Mouse (Mus musculus) kidney, postnatal 10 days (tissue): ENCODE results near the gene Arhgap42.

ENCODE experiments used
- DNase-seq: peaks from one replicate; pipeline ENCODE4 v3.0.0; 2021; ENCODE audit warnings: mixed read lengths

Gene Arhgap42

DNA sequence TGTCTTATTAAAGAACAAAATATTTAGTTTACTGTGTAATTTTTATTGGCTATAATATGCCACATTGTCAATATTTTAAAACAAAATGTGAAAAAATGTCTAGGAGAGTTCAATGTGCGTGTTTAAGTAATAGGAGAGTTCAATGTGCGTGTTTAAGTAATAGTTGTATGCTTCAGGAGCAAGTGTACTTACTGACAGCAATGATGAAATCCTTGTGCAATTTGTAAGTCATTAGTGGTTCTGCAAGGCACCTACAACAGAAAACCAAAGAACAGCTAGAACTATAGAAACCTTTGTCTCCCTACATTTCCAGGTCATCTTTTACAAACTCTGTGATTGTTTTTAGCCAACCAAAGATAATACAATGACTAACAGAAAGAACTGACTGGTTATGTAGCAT lies 223.8 kb downstream of the Arhgap42 start:
- no peak for DNase-seq

DNA sequence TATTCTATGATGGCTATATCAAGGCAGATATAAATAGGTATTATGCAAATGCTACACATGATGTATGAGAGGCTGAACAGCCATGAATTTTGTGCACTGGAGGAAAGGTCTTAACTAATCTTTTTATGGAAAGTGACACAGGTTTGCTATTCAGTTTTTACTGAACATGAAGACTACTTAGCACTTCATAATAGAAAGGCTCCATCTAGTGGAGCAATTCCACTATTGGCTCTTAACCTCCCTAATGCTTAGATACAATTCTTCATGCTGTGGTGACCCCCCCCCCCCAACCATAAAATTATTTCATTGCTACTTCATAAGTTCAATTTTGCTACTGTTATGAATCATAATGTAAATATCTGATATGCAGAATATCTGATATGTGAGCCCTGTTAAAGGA lies 237.7 kb downstream of the Arhgap42 start:
- no peak for DNase-seq

DNA sequence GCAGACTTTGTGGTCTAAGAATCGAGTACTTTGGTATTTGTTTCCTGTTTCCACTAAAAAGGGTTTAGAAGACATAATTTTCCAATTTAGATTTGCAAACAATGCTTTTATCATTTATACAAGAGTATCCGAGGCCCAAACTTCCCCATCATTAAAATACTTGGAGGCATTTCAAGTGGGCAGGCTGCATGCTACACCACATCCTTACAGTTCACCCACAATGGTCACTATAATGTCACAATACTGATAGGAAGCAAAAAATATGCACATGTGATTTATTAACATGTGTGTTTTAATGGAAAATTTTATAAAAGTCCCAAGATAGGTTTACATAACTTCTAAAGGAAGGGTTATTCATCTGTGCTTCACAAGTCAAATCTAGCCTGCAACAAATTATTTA lies 242.4 kb downstream of the Arhgap42 start:
- DNase-seq, result no peak

DNA sequence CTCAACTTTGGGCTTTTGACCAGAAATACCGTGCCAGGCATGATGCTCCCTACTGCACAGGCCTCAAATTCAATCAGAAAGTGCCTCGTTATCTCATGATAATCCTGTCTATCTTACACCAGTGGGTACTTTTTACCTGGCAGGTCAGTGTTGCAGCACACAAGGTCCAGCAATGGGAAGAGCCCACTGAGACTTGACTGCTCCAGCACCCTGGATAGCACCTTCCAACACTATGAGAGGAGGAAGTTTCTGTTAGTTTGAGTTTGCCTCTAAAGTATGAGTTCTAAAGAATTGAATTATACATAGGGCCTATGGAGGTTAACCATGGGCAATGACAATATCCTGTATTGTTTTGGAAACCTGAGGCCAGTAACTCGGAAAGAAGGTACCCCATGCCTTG lies 256.6 kb downstream of the Arhgap42 start:
- DNase-seq, result no peak

DNA sequence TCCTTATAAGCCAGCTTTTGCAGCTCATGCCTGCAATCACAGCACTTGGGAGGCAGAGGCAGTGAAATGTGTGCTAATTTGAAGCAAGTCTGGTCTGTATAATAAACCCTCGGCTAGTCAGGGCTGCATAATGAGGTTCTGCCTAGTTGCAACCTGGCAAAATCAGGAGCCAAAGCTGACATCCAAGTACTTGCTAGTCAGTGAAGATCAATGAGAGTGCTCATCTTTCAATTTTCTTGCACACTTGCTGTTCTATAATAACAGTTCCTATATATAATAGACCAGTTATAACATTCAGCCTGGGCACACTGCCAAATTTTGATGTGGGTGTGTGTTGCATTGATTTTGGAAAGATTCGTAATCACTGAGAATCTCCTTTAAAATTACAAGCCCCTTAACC lies 261.1 kb downstream of the Arhgap42 start:
- no peak for DNase-seq

DNA sequence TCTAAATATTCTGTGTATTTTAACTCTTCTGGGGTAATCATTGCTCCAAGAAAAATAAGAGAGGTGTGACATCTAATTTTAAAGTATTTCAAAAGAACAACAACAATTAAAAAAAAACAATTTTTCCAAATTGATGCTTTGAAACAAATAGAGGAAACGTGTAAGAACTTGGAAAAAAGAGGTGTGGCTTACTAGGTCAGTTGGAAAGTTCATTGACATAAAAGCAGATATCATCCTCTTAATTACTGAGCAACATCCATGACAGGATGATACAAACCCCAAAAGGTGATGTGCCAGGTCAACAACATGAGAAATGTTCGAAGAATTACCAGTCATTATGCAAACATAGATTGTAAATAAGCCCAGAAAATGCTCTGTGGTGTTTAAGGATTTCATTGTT lies 267.4 kb downstream of the Arhgap42 start, which contains the start of gene Gm16485:
Gene Gm16485 (plus strand): TSS at position 301 of the 400 bp plus-strand sequence.
- no peak for DNase-seq

DNA sequence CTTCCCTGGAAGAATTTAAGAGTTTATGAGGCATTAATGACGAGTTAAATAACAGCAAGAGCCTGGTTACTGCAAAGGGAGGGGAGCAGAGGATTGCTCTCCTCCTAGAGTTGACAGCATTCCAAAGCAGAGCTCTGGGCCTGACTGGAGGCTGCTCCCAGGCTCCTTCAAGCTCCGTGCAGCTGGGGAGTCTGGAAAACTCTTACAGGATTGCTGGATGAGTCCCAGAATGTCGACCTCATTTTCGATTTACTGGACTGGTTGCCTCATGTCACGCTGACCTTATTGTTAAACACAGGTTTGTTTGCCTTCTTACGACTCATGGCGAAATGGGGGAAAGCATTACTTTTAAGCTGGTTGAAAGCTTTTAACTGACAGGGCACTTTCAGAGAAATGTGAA lies 268.7 kb downstream of the Arhgap42 start:
- peak; percentile 33 for DNase-seq

DNA sequence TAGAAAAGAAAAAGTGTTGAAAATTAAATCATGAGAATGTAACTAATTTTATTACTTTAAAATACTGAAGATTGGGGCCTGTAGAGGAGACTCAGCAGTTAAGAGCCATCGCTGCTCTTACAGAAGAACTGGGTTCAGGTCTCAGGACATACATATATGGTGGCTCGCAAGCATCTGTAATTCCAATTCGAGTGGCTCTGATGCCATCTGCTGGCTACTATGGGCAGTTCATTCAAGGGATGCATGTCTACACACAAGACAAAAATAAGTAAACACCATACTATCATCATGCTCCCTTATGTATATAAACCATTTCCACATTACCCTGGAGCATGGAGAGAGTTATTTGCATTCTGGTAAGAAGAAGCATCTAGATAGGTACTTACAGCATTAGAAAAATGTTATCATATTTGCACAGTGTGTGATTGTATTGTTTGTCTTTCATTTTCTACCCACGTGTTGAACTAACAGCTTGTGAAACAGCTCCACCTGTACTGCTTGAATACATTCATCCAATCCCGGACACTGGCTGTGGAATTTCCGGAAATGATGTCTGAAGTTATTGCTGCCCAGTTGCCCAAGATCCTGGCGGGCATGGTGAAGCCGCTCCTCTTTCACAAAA lies 274.3 kb downstream of the Arhgap42 start:
- DNase-seq, result peak; percentile 62

DNA sequence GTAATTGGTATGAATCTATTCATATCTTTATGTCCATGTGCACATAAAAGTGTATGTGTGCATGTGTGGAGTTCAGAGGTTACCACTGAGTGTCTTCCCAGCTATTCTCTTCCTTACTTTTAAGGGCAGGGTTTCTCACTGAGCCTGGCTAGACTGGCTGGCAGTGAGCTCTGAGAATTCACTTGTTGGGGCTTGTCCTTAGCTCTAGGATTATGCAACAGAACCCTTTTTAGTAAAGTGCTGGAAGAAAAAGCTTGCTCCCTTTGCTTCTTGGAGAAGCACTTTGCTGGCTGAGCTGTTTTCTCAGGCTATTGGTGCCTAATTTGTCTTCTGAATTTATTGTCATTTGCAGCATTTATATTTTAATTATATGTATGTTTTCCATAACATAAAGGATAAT lies 285.6 kb downstream of the Arhgap42 start:
- DNase-seq, result no peak
